Mouse (Mus musculus) cerebellum, adult (tissue): ENCODE results near the gene Alkbh6.
A peak's percentile ranks its signal among the peaks of the same experiment; 100 is the strongest.

Experiments
- ATAC-seq: cut with Nextera tagmentation; 2 replicates; pipeline ENCODE4 v1.9.2; 2017; ENCODE audit warnings: mild to moderate bottlenecking, moderate library complexity, mixed read lengths; ENCODE audit not compliant: insufficient number of reproducible peaks, low FRiP score, low TSS enrichment

Alkbh6 gene

GRCm38 (mm10) chr7:30293795-30294194 lies 14.7 kb upstream of the Alkbh6 start:
- ATAC-seq, result no peak

GRCm38 (mm10) chr7:30294296-30294695 lies 14.2 kb upstream of the Alkbh6 start:
- ATAC-seq, result no peak

GRCm38 (mm10) chr7:30295103-30295502 lies 13.4 kb upstream of the Alkbh6 start:
- ATAC-seq, result peak; percentile 72; the same call in 1 of the 2 replicates

GRCm38 (mm10) chr7:30296816-30297215 lies 11.7 kb upstream of the Alkbh6 start:
- ATAC-seq, result no peak

GRCm38 (mm10) chr7:30297266-30297665 lies 11.3 kb upstream of the Alkbh6 start:
- no peak for ATAC-seq

GRCm38 (mm10) chr7:30300914-30301313 lies 7.6 kb upstream of the Alkbh6 start:
- ATAC-seq, result no peak

- no peak for ATAC-seq
These were observed 2.3 kb upstream of the Alkbh6 start for GRCm38 (mm10) chr7:30306083-30306779.

- no peak for ATAC-seq
These were observed 1.0 kb downstream of the Alkbh6 start for GRCm38 (mm10) chr7:30309395-30310129.

- no peak for ATAC-seq
These were observed 1.6 kb downstream of the Alkbh6 start for GRCm38 (mm10) chr7:30310136-30310535.

- no peak for ATAC-seq
These were observed 5.3 kb downstream of the Alkbh6 start for GRCm38 (mm10) chr7:30313666-30314320.

- no peak for ATAC-seq
These were observed 6.2 kb downstream of the Alkbh6 start, which contains the start of gene Syne4 for GRCm38 (mm10) chr7:30314721-30315155. TSS of gene Syne4 (plus strand) at chr7:30314807.

- ATAC-seq, result no peak
These were observed 7.3 kb downstream of the Alkbh6 start for GRCm38 (mm10) chr7:30315559-30316529.

GRCm38 (mm10) chr7:30318142-30318541 lies 9.6 kb downstream of the Alkbh6 start:
- no peak for ATAC-seq

- ATAC-seq, result no peak
These were observed 12.4 kb downstream of the Alkbh6 start for GRCm38 (mm10) chr7:30320946-30321345.

- peak; percentile 58; the same call in 1 of the 2 replicates for ATAC-seq
These were observed 13.2 kb downstream of the Alkbh6 start, which contains the start of gene E130208F15Rik for GRCm38 (mm10) chr7:30321539-30322284. TSS of gene E130208F15Rik (plus strand) at chr7:30321740.

- peak; percentile 83 for ATAC-seq
These were observed 13.8 kb downstream of the Alkbh6 start for GRCm38 (mm10) chr7:30322285-30322667.

GRCm38 (mm10) chr7:30322865-30323264 lies 14.3 kb downstream of the Alkbh6 start:
- no peak for ATAC-seq

GRCm38 (mm10) chr7:30323795-30324194 lies 15.3 kb downstream of the Alkbh6 start, which contains the start of gene Sdhaf1:
TSS of gene Sdhaf1 (minus strand) at chr7:30323895.
- ATAC-seq, result no peak

- ATAC-seq, result no peak
These were observed 15.9 kb downstream of the Alkbh6 start for GRCm38 (mm10) chr7:30324300-30324944.
